Mouse (Mus musculus) ES-E14 (cell line): ENCODE data around the gene Tmem104.

Experiments used
- CHD2 ChIP-seq: IDR thresholded peaks from 2 replicates; pipeline ENCODE4 v1.6.1; 2014; ENCODE audit warnings: mild to moderate bottlenecking, low read depth, low read length, inconsistent platforms
- MAFK ChIP-seq: IDR thresholded peaks from 2 replicates; pipeline ENCODE4 v1.6.1; 2014; ENCODE audit warnings: mild to moderate bottlenecking, low read depth, low read length, inconsistent platforms; ENCODE audit not compliant: insufficient read depth
- ZC3H11A ChIP-seq: IDR thresholded peaks from 2 replicates; pipeline ENCODE4 v1.6.1; 2012; ENCODE audit warnings: low read depth, mild to moderate bottlenecking, inconsistent platforms, low read length, borderline replicate concordance
- ZNF384 ChIP-seq: IDR thresholded peaks from 2 replicates; pipeline ENCODE4 v1.6.1; 2012; ENCODE audit warnings: low read depth, low read length, inconsistent platforms

DNA sequence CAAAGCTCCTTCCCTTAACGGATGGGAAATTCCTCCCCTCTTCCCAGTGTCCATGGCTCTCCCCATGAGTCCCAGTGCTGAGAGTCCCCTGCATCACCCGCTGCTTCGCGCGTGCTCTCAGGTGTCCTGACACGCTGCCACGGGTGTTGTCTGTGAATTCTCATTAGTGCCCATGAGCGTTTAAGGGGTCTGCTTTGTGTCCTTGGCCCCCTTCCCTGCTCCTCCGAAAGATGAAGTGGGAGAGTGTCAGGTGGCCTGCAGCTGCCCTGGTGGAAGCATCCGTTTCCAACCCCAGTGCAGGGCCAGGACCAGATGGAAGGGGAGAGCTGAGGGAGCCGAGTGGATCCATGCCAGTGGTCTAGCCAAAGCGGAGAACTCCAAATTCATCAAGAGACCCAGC is 20.8 kb downstream of the Tmem104 start:
- no peak for TF ChIP-seq ZC3H11A
- TF ChIP-seq MAFK = no peak
- no peak for TF ChIP-seq ZNF384
- no peak for TF ChIP-seq CHD2
